Mouse (Mus musculus) subcutaneous adipose tissue, adult 2 months (tissue): Measurements from ENCODE around the gene Slc19a3. TPM values are rescaled to one million over a fixed set of nuclear protein-coding genes. Genes with fewer than 3 reads are reported as not detected.

Experiments
- polyA plus RNA-seq: library from polyadenylated mRNA; depleted of rRNA; stranded (reverse); fragments of >200 nt; gene quantifications from 2 replicates; pipeline ENCODE4 v1.2.3, GENCODE M21; 2012; ENCODE audit warnings: low replicate concordance; rRNA removed

Slc19a3 gene
- 0.95 and 1.2 TPM in 2 replicates for polyA plus RNA-seq

GRCm38 (mm10) chr1:83038109-83038672 is at the start of gene Slc19a3:
Gene Slc19a3, minus strand, starts transcription at chr1:83038448.

GRCm38 (mm10) chr1:83060643-83061042 is 22.4 kb upstream of the Slc19a3 start, which contains the start of gene Krtap28-13:
Gene Krtap28-13, plus strand, starts transcription at chr1:83060930.

GRCm38 (mm10) chr1:83059278-83059677 is 21.0 kb upstream of the Slc19a3 start, which contains the start of gene A030005K14Rik:
Gene A030005K14Rik, minus strand, starts transcription at chr1:83059378.

GRCm38 (mm10) chr1:83044882-83045427 is 6.7 kb upstream of the Slc19a3 start, which contains the start of gene Gm47969:
Gene Gm47969, plus strand, starts transcription at chr1:83044932.

GRCm38 (mm10) chr1:83042380-83042779 is 4.1 kb upstream of the Slc19a3 start, which contains the start of gene Krtap28-10:
Gene Krtap28-10, minus strand, starts transcription at chr1:83042480.

GRCm38 (mm10) chr1:83000306-83000705 is 37.9 kb downstream of the Slc19a3 start, which contains the start of gene Gm47959:
Gene Gm47959, plus strand, starts transcription at chr1:83000548.

Other genes starting within 250 kb of the Slc19a3 start
- 36.6 and 52.2 TPM in 2 replicates for gene Agfg1, start 199.0 kb downstream of the Slc19a3 start, polyA plus RNA-seq
- 0.47 and 1.1 TPM in 2 replicates for gene A030005L19Rik, start 125.1 kb downstream of the Slc19a3 start, polyA plus RNA-seq
- not detected in 2 replicates for gene A030014E15Rik, start 113.5 kb downstream of the Slc19a3 start, polyA plus RNA-seq
- gene Gm6217, start 107.0 kb downstream of the Slc19a3 start, polyA plus RNA-seq = not detected in 2 replicates
- not detected in 2 replicates for gene A030003K21Rik, start 95.1 kb downstream of the Slc19a3 start, polyA plus RNA-seq
- gene Gm7544, start 82.4 kb downstream of the Slc19a3 start, polyA plus RNA-seq = not detected in 2 replicates
- not detected in 2 replicates for gene Gm47955, start 78.2 kb downstream of the Slc19a3 start, polyA plus RNA-seq
- not detected in 2 replicates for gene Gm47959, start 37.9 kb downstream of the Slc19a3 start, polyA plus RNA-seq
- not detected in 2 replicates for gene Krtap28-10, start 4.0 kb upstream of the Slc19a3 start, polyA plus RNA-seq
- gene Gm47969, start 6.5 kb upstream of the Slc19a3 start, polyA plus RNA-seq = not detected in 2 replicates
- gene A030005K14Rik, start 20.9 kb upstream of the Slc19a3 start, polyA plus RNA-seq = not detected in 2 replicates
- gene Krtap28-13, start 22.5 kb upstream of the Slc19a3 start, polyA plus RNA-seq = 0.16 TPM in 1 of 2 replicates, not detected in the other
- not detected in 2 replicates for gene Ccl20, start 78.3 kb upstream of the Slc19a3 start, polyA plus RNA-seq
- 0.09 TPM in 1 of 2 replicates, not detected in the other for gene Daw1, start 121.3 kb upstream of the Slc19a3 start, polyA plus RNA-seq